Mouse (Mus musculus): Measurements from ENCODE around the gene Spsb1. TPM values are rescaled to one million over a fixed set of nuclear protein-coding genes. Genes with fewer than 3 reads are reported as not detected.
A peak's percentile ranks its signal among the peaks of the same experiment; 100 is the strongest.

The Spsb1 gene
- total RNA-seq (2021): 10 to 100 TPM; 21.8 to 52.7 TPM
- long read RNA-seq, experiment 1, partial matches to known transcripts: 0 of 5 reads
- long read RNA-seq, experiment 1, other reads (novel, unspliced or antisense): 3 of 5 reads
- long read RNA-seq, experiment 2, transcript Spsb1-201 (3 exons, 3,092 nt): major isoform, 5 of 6 reads
- long read RNA-seq, experiment 2, partial matches to known transcripts: 0 of 6 reads
- long read RNA-seq, experiment 2, other reads (novel, unspliced or antisense): 0 of 6 reads

- peak; percentile 99 for DNase-seq
Observed at GRCm38 (mm10) chr4:149954893-149955439, at the start of gene Spsb1. Spsb1 (minus strand) TSS chr4:149955043.

- no peak for DNase-seq
Observed at GRCm38 (mm10) chr4:150003641-150004040, 48.8 kb upstream of the Spsb1 start.

GRCm38 (mm10) chr4:150003021-150003580 lies 48.3 kb upstream of the Spsb1 start:
- no peak for DNase-seq

GRCm38 (mm10) chr4:150002021-150002528 lies 47.2 kb upstream of the Spsb1 start:
- no peak for DNase-seq

- DNase-seq: no peak
Observed at GRCm38 (mm10) chr4:150001221-150001860, 46.5 kb upstream of the Spsb1 start.

GRCm38 (mm10) chr4:149999931-150000555 lies 45.2 kb upstream of the Spsb1 start:
- peak in 1 of 2 experiments; percentile 42 for DNase-seq

GRCm38 (mm10) chr4:149999510-149999900 lies 44.7 kb upstream of the Spsb1 start:
- DNase-seq: no peak

- DNase-seq: peak; percentile 78 to 81
Observed at GRCm38 (mm10) chr4:149998786-149999509, 44.1 kb upstream of the Spsb1 start.

GRCm38 (mm10) chr4:149997999-149998398 lies 43.2 kb upstream of the Spsb1 start:
- DNase-seq: no peak

GRCm38 (mm10) chr4:149996440-149996839 lies 41.6 kb upstream of the Spsb1 start:
- DNase-seq: peak; percentile 51 to 52

- no peak for DNase-seq
Observed at GRCm38 (mm10) chr4:149995911-149996310, 41.1 kb upstream of the Spsb1 start.

GRCm38 (mm10) chr4:149994218-149994617 lies 39.4 kb upstream of the Spsb1 start:
- no peak for DNase-seq

- no peak for DNase-seq
Observed at GRCm38 (mm10) chr4:149992670-149993032, 37.8 kb upstream of the Spsb1 start.

GRCm38 (mm10) chr4:149991755-149992669 lies 37.2 kb upstream of the Spsb1 start:
- no peak for DNase-seq

GRCm38 (mm10) chr4:149990954-149991633 lies 36.3 kb upstream of the Spsb1 start:
- peak in 1 of 2 experiments; percentile 53 for DNase-seq

- DNase-seq: peak in 1 of 2 experiments; percentile 55
Observed at GRCm38 (mm10) chr4:149990212-149990953, 35.5 kb upstream of the Spsb1 start.

GRCm38 (mm10) chr4:149988931-149989556 lies 34.2 kb upstream of the Spsb1 start:
- peak; percentile 95 to 98 for DNase-seq

- DNase-seq: no peak
Observed at GRCm38 (mm10) chr4:149988301-149988700, 33.5 kb upstream of the Spsb1 start.

Measured in adrenal gland, postnatal 36 days (tissue).